In the genomic region with DNA sequence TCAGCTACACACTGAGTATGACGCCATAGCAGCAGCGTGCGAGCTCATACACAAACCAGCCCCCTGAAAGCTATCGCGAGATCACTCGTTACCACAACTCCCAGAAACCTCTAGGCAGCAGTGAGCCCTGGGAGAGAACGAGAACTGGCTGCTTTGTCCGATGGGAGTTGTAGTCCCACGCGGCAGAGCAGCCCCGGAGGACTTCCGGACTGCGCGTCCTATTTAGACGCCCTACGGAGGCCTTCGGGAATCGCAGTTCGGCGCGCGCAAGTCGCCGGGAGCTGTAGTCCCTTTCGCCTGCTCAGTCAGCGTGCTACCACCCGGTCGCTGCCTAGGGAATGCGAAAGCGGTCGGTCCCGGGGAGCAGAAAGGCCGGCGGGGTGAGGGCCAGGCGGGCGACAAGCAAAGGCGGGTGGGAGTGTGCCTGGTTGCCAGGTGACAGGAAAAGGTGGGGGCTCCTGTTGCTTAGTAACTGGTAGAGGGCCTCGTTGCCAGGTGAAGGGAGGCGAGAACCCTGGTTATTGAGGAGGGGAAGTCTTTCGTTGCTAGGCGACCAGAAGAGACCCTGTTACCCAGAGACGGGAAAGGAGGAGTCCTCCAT, we compare ENCODE assay signal across 8 mouse cellular contexts. TPM values are rescaled to one million over a fixed set of nuclear protein-coding genes. Genes with fewer than 3 reads are reported as not detected.
DNase-seq lines count a peak whose midpoint lies in the region; ATAC-seq and TF ChIP-seq lines count a peak whose summit lies in the region.

A gene (plus strand): TSS at position 170 of the 601 bp plus-strand sequence.

- under 1% methylated on average over 42 of the region's 42 CpGs for WGBS in bone marrow, adult 2 months
- WGBS in embryonic facial prominence, embryonic 15.5 days, result under 1% methylated on average over 42 of the region's 42 CpGs
- WGBS in limb, embryonic 14.5 days, result 0% methylated on average over 41 of the region's 42 CpGs
- WGBS in midbrain, postnatal 0 days, result under 1% methylated on average over 42 of the region's 42 CpGs

- no peaks in the 10 kb centered on the region for H3K9me3 ChIP-seq in embryonic facial prominence, embryonic 15.5 days (replicated peaks)
- no peaks in the 10 kb centered on the region for H3K9me3 ChIP-seq in limb, embryonic 14.5 days (ENCODE audit: control insufficient read depth, low read length)
- no peaks in the 10 kb centered on the region for H3K9me3 ChIP-seq in midbrain, postnatal 0 days (ENCODE audit: low read length)

- peak; percentile 100 for DNase-seq in 416B (ENCODE audit: low read depth)
- peak; percentile 97 for DNase-seq in heart, adult 8-10 months (ENCODE audit: low spot score)
- peak; percentile 98 for DNase-seq in kidney, adult 9 months
- peak; percentile 99 for DNase-seq in limb, embryonic 14.5 days (ENCODE audit: low spot score)
- DNase-seq in midbrain, postnatal 0 days (ENCODE audit: low spot score), result peak; percentile 99
- DNase-seq in spleen, postnatal 14 days (ENCODE audit: low spot score in 2 of 2), result peak; percentile 74 to 84

- peak within 1 kb of the TSS; percentile 56 for H3K27ac ChIP-seq in bone marrow, adult 2 months (ENCODE audit: control insufficient read depth, insufficient read depth, low read depth, low read length, poor library complexity)
- H3K27ac ChIP-seq in embryonic facial prominence, embryonic 15.5 days (replicated peaks), result peak within 1 kb of the TSS; percentile 85
- 0 out of 2 replicates have a peak within 1 kb of the TSS, but pooled peaks have one; percentile 56 for H3K27ac ChIP-seq in limb, embryonic 14.5 days (replicated peaks; ENCODE audit: low read depth, low read length)
- peak within 1 kb of the TSS; percentile 91 for H3K27ac ChIP-seq in midbrain, postnatal 0 days (ENCODE audit: low read depth, low read length)

- TF ChIP-seq CTCF in bone marrow, adult 2 months (IDR thresholded peaks at IDR 0.05; ENCODE audit: control insufficient read depth, insufficient read depth, low read length), result no peak
- TF ChIP-seq CTCF in midbrain, postnatal 0 days (IDR thresholded peaks at IDR 0.05), result no peak

- peaks cover 4% of the 10 kb centered on the region; the same call in 1 of the 2 replicates for H3K36me3 ChIP-seq in embryonic facial prominence, embryonic 15.5 days
- H3K36me3 ChIP-seq in limb, embryonic 14.5 days (ENCODE audit: control insufficient read depth, insufficient read depth, low read length), result no peaks in the 10 kb centered on the region; the same call in 1 of the 2 replicates
- H3K36me3 ChIP-seq in midbrain, postnatal 0 days (ENCODE audit: insufficient read depth, low read length), result peaks cover 17% of the 10 kb centered on the region; the same call in 1 of the 2 replicates

- peaks cover 17% of the 10 kb centered on the region for H3K27me3 ChIP-seq in embryonic facial prominence, embryonic 15.5 days
- peaks cover 13% of the 10 kb centered on the region for H3K27me3 ChIP-seq in limb, embryonic 14.5 days (ENCODE audit: control insufficient read depth, insufficient read depth, low read length)
- no peaks in the 10 kb centered on the region for H3K27me3 ChIP-seq in midbrain, postnatal 0 days (ENCODE audit: insufficient read depth, low read length)

- peak; percentile 80; the same call in 1 of the 2 replicates for TF ChIP-seq POLR2A in bone marrow, adult 2 months (IDR thresholded peaks at IDR 0.05; ENCODE audit: borderline replicate concordance, control insufficient read depth, low read depth, low read length)
- peak; percentile 29; the same call in 1 of the 2 replicates for TF ChIP-seq POLR2A in limb, embryonic 14.5 days (IDR thresholded peaks at IDR 0.05; ENCODE audit: borderline replicate concordance, extremely low read depth, insufficient read depth, insufficient read length)

- peak; percentile 92 for ATAC-seq in embryonic facial prominence, embryonic 15.5 days (ENCODE audit: insufficient number of reproducible peaks, low FRiP score, low TSS enrichment, low read depth)
- ATAC-seq in limb, embryonic 14.5 days (ENCODE audit: low FRiP score, low read depth), result peak; percentile 95
- peak; percentile 91 for ATAC-seq in midbrain, postnatal 0 days (ENCODE audit: low FRiP score)

- no peaks in the 10 kb centered on the region; the same call in 1 of the 2 replicates for H3K4me1 ChIP-seq in bone marrow, adult 2 months (ENCODE audit: control insufficient read depth, insufficient read depth, low read length)
- peaks cover 31% of the 10 kb centered on the region for H3K4me1 ChIP-seq in embryonic facial prominence, embryonic 15.5 days
- H3K4me1 ChIP-seq in limb, embryonic 14.5 days (ENCODE audit: control insufficient read depth, insufficient read depth, low read length), result no peaks in the 10 kb centered on the region; the same call in 1 of the 2 replicates
- H3K4me1 ChIP-seq in midbrain, postnatal 0 days (ENCODE audit: insufficient read depth, low read length), result peaks cover 26% of the 10 kb centered on the region

- peak within 1 kb of the TSS; percentile 72 for H3K4me3 ChIP-seq in bone marrow, adult 2 months (replicated peaks; ENCODE audit: control insufficient read depth, low read depth, low read length)
- H3K4me3 ChIP-seq in embryonic facial prominence, embryonic 15.5 days (replicated peaks), result peak within 1 kb of the TSS; percentile 86
- peak within 1 kb of the TSS; percentile 71 for H3K4me3 ChIP-seq in limb, embryonic 14.5 days (replicated peaks; ENCODE audit: low read length)
- peak within 1 kb of the TSS; percentile 46 for H3K4me3 ChIP-seq in midbrain, postnatal 0 days (ENCODE audit: low read depth, low read length)

- peak within 1 kb of the TSS; percentile 82 for H3K9ac ChIP-seq in embryonic facial prominence, embryonic 15.5 days
- peak within 1 kb of the TSS; percentile 78 for H3K9ac ChIP-seq in limb, embryonic 14.5 days (ENCODE audit: low read depth, low read length, severe bottlenecking)
- H3K9ac ChIP-seq in midbrain, postnatal 0 days (replicated peaks; ENCODE audit: low read length, poor library complexity, severe bottlenecking), result peak within 1 kb of the TSS; percentile 66

- peak within 1 kb of the TSS; percentile 61 for H3K4me2 ChIP-seq in embryonic facial prominence, embryonic 15.5 days (replicated peaks)
- H3K4me2 ChIP-seq in limb, embryonic 14.5 days (replicated peaks; ENCODE audit: low read depth, low read length, severe bottlenecking), result peak within 1 kb of the TSS; percentile 50
- H3K4me2 ChIP-seq in midbrain, postnatal 0 days (ENCODE audit: low read depth, low read length, poor library complexity, severe bottlenecking), result peak within 1 kb of the TSS; percentile 69

RNA-seq across cellular contexts. Expression of the gene that starts here (rescaled TPM):
- polyA plus RNA-seq in bone marrow, adult 2 months (2011; ENCODE audit: insufficient read depth, insufficient read length, low replicate concordance, missing spikeins), result 128 and 154 TPM in 2 replicates
- 121 and 124 TPM in 2 replicates for polyA plus RNA-seq in embryonic facial prominence, embryonic 15.5 days (2015; fragmentation: Nextera tagmentation; extraction: Ambion mirVana)
- total RNA-seq in heart, adult 8-10 months (2022), result 100 to 1,000 TPM; 109 to 130 (median 125) TPM
- polyA plus RNA-seq in limb, embryonic 14.5 days (2012; rRNA removed), result 167 and 215 TPM in 2 replicates
- 78.9 and 81.5 TPM in 2 replicates for polyA plus RNA-seq in limb, embryonic 14.5 days (2014; fragmentation: Nextera tagmentation; extraction: Ambion mirVana)
- 25.5 and 38.5 TPM in 2 replicates for total RNA-seq in midbrain, postnatal 0 days (2014; rRNA removed)
- polyA plus RNA-seq in midbrain, postnatal 0 days (2015; fragmentation: Nextera tagmentation; extraction: Ambion mirVana), result 22.7 and 25.4 TPM in 2 replicates

Comparison
In these comparisons a context has a peak if more than half of its experiments do, and no peak if none do; other contexts are left out.
1. Peak in every context shown above with its lines: DNase-seq, ATAC-seq, H3K4me3 ChIP-seq and H3K27ac ChIP-seq.